Mouse (Mus musculus) lung, embryonic 14.5 days (tissue): ENCODE measurements around the gene Prkcb. TPM values are rescaled to one million over a fixed set of nuclear protein-coding genes. Genes with fewer than 3 reads are reported as not detected.

ENCODE experiments used
- ATAC-seq: fragments of 200-750 bp; cut with Nextera tagmentation; 2 replicates; pipeline ENCODE4 v1.8.0; 2017; ENCODE audit warnings: mild to moderate bottlenecking, moderate TSS enrichment, moderate library complexity; ENCODE audit not compliant: insufficient read depth
- DNase-seq: peaks from one replicate; pipeline ENCODE4 v3.0.0-alpha.2; 2015
- H3K27ac ChIP-seq: fragments of 300-500 bp; sonication (generic); 2 replicates; pipeline ENCODE4 v1.5.1; 2014; ENCODE audit warnings: low read depth, mild to moderate bottlenecking, moderate library complexity
- H3K27me3 ChIP-seq: fragments of 300-500 bp; sonication (generic); 2 replicates; pipeline ENCODE4 v1.6.1; 2014; ENCODE audit warnings: low read length, control low read depth; ENCODE audit not compliant: insufficient read depth
- H3K36me3 ChIP-seq: fragments of 300-500 bp; sonication (generic); 2 replicates; pipeline ENCODE4 v1.6.1; 2014; ENCODE audit warnings: control low read depth; ENCODE audit not compliant: insufficient read depth
- H3K4me1 ChIP-seq: fragments of 300-500 bp; sonication (generic); 2 replicates; pipeline ENCODE4 v1.6.1; 2014; ENCODE audit warnings: antibody characterized with exemption, control low read depth; ENCODE audit not compliant: insufficient read depth
- H3K4me2 ChIP-seq: fragments of 300-500 bp; sonication (generic); 2 replicates; pipeline ENCODE4 v1.6.1; 2014; ENCODE audit warnings: mild to moderate bottlenecking
- H3K4me3 ChIP-seq: fragments of 300-500 bp; sonication (generic); 2 replicates; pipeline ENCODE4 v1.5.1; 2014; ENCODE audit warnings: low read depth, low read length
- H3K9ac ChIP-seq: fragments of 300-500 bp; sonication (generic); 2 replicates; pipeline ENCODE4 v1.6.1; 2014
- H3K9me3 ChIP-seq: fragments of 300-500 bp; sonication (generic); 2 replicates; pipeline ENCODE4 v1.6.1; 2016; ENCODE audit warnings: low read depth, low read length, control low read depth
- CTCF ChIP-seq: IDR thresholded peaks from 2 replicates; pipeline ENCODE4 v1.5.1; 2016; ENCODE audit warnings: antibody characterized with exemption, low read depth
- WGBS: fragments of 180-500 bp; shearing (Covaris S2); extraction: QIAGEN DNeasy Blood & Tissue Kit; methylation state at CpG from one replicate; pipeline ENCODE4 v1.1.7; 2014; 5-methylcytosine and 5-hydroxymethylcytosine counted together
- polyA plus RNA-seq: library from polyadenylated mRNA; unstranded; fragments of >200 nt; fragmentation: Nextera tagmentation; extraction: Ambion mirVana; gene quantifications from 2 replicates; pipeline ENCODE4 v1.2.1, GENCODE M21; 2014

Gene Prkcb
- polyA plus RNA-seq, 1 experiment from 2014 or later = 9.7 TPM

DNA sequence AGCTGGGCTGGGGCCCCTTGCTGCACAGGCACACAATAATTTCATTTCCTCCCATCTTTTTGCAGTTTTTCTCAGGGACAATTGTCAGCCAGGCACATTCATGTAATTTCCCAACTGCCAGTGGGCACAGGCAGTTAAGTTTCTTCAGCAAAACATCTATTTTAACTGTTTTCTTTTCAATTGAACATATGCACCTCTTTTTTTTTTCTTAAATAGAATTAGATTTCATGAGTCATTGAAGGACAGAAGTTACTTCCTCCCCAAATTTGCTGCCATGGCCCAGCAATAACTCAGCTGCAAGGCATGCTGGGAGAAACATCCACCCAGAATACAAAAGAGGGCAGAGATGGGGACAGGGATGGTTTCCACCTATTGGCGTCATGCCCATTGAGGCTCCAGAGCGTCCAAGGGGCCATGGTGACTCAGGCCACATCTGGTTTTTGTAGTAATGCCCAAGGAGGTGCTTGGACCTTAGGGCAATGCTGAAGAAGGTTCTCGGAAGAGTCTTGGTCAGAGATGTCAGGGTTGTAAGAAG, 284.6 kb downstream of the Prkcb start:
- TF ChIP-seq CTCF = no peak
- H3K9me3 ChIP-seq = no peaks in the 10 kb centered on the region
- ATAC-seq = no peak
- no peaks in the 10 kb centered on the region for H3K27me3 ChIP-seq
- H3K27ac ChIP-seq = no peak overlapping the region
- H3K9ac ChIP-seq = no peak overlapping the region
- no peak overlapping the region for H3K4me3 ChIP-seq
- DNase-seq = no peak
- WGBS = 83% methylated on average over 3 of the region's 3 CpGs
- H3K4me2 ChIP-seq = no peak overlapping the region
- peaks cover 3% of the 10 kb centered on the region; the same call in 1 of the 2 replicates for H3K4me1 ChIP-seq
- H3K36me3 ChIP-seq = no peaks in the 10 kb centered on the region

DNA sequence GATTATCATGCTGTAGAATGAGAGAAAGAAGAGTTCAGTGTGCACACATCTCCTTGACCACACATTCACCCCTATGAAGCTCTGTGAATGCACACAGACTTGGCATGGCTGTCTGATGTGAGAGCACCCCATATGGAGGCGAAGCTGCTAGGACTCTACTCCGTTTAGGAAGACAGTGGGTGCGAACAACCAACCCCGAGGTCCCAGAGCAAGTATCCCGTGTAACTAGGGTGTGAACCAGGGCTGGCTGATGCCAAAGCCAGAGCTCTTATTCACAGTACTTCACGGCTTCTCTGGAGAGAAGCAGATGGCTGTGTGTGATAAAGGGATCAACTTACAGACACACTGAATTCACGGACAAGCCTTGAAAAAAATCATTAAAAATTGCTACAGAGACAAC, 285.9 kb downstream of the Prkcb start:
- Histone ChIP-seq H3K4me2 (no peak overlapping the region), H3K4me3 (no peak overlapping the region), H3K27ac (no peak overlapping the region), H3K4me1 (peaks cover 3% of the 10 kb centered on the region; the same call in 1 of the 2 replicates), H3K36me3 (no peaks in the 10 kb centered on the region), H3K9ac (no peak overlapping the region), H3K27me3 (no peaks in the 10 kb centered on the region), H3K9me3 (no peaks in the 10 kb centered on the region)
- ATAC-seq (no peak), DNase-seq (no peak)
- no peak for TF ChIP-seq CTCF
- WGBS = 84% methylated on average over 7 of the region's 7 CpGs

DNA sequence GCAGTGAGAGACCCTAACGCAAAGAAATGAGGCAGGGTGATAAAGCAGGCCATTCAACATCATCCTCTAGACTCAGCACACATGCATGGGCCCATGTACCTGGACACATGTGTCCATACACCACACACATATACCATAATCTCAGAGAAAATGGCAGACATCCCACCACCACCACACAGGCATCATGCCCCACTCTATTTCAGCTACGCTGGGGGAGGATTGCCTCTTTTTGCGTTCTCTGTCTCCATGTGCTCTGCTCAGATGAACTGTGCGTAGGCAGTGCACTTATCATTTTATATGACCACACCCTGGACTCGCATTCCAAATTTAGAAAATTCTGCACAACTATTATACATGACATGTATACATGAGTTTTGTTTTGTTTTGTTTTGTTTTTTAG, 286.5 kb downstream of the Prkcb start:
- WGBS = 81% methylated on average over 5 of the region's 5 CpGs

GRCm38 (mm10) chr7:122575506-122575905, 287.0 kb downstream of the Prkcb start:
- Histone ChIP-seq H3K4me3 (no peak overlapping the region), H3K36me3 (no peaks in the 10 kb centered on the region), H3K4me2 (no peak overlapping the region), H3K27ac (0 out of 2 replicates have a peak overlapping the region, but pooled peaks have one; percentile 18), H3K4me1 (peaks cover 3% of the 10 kb centered on the region; the same call in 1 of the 2 replicates), H3K9ac (no peak overlapping the region), H3K9me3 (no peaks in the 10 kb centered on the region), H3K27me3 (no peaks in the 10 kb centered on the region)
- 25% methylated on average over 8 of the region's 8 CpGs for WGBS
- peak; percentile 83 for DNase-seq
- TF ChIP-seq CTCF = no peak
- ATAC-seq = peak; percentile 88

More for the DNA sequence above, 286.5 kb downstream of the Prkcb start:
- Histone ChIP-seq H3K4me3 (no peak overlapping the region), H3K9me3 (no peaks in the 10 kb centered on the region), H3K9ac (no peak overlapping the region), H3K27me3 (no peaks in the 10 kb centered on the region), H3K4me1 (peaks cover 3% of the 10 kb centered on the region; the same call in 1 of the 2 replicates), H3K27ac (no peak overlapping the region), H3K36me3 (no peaks in the 10 kb centered on the region), H3K4me2 (no peak overlapping the region)
- no peak; the same call in none of the 2 replicates for ATAC-seq
- DNase-seq = no peak
- no peak for TF ChIP-seq CTCF

GRCm38 (mm10) chr7:122577571-122577970, 289.0 kb downstream of the Prkcb start:
- DNase-seq (no peak), ATAC-seq (no peak)
- H3K9me3 ChIP-seq = no peaks in the 10 kb centered on the region
- WGBS = 81% methylated on average over 4 of the region's 4 CpGs
- H3K9ac ChIP-seq = no peak overlapping the region
- H3K4me3 ChIP-seq = no peak overlapping the region
- no peaks in the 10 kb centered on the region for H3K36me3 ChIP-seq
- H3K4me2 ChIP-seq = no peak overlapping the region
- H3K4me1 ChIP-seq = peaks cover 3% of the 10 kb centered on the region; the same call in 1 of the 2 replicates
- H3K27me3 ChIP-seq = no peaks in the 10 kb centered on the region
- H3K27ac ChIP-seq = no peak overlapping the region
- TF ChIP-seq CTCF = no peak

DNA sequence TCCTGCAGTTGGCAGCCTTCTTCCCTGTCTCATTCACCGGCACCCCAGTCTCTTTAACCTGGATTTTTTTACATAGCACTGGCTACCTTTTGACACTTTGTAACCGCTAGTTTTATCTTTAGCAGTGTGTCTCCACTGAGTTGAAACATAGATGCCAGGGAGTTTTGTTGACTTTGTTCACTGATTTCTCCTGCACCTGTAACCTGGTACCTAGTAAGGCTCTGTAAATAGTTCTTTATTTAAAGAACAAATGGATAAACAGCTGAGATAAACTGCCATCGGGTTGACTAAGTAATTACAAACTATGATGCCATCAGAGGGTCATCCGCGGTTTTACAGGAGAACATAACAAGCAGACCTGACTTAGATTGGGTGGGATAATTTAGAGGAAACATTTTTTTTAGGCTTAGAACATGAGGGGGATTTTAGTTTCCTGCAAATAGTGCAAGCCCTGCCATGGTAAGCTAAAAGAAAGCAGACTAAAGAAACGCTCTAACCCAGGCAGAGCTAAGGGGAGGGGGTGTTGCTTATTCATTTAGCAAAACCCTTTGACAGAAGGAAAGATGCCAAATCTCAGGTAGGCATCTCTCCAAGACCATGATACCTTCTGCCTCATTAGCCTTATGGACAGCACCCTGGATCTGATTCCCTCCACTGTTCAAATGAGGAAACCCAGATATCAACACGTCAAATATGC, 291.1 kb downstream of the Prkcb start:
- H3K27me3 ChIP-seq = no peaks in the 10 kb centered on the region
- DNase-seq = no peak
- no peak for TF ChIP-seq CTCF
- 60% methylated on average over 7 of the region's 7 CpGs for WGBS
- peaks cover 3% of the 10 kb centered on the region; the same call in 1 of the 2 replicates for H3K4me1 ChIP-seq
- no peaks in the 10 kb centered on the region for H3K36me3 ChIP-seq
- no peaks in the 10 kb centered on the region for H3K9me3 ChIP-seq
- ATAC-seq = no peak
- H3K4me2 ChIP-seq = no peak overlapping the region
- H3K9ac ChIP-seq = no peak overlapping the region
- no peak overlapping the region for H3K27ac ChIP-seq
- no peak overlapping the region for H3K4me3 ChIP-seq

GRCm38 (mm10) chr7:122580158-122580475, 291.6 kb downstream of the Prkcb start:
- ATAC-seq = no peak
- no peak overlapping the region for H3K27ac ChIP-seq
- no peaks in the 10 kb centered on the region for H3K27me3 ChIP-seq
- no peak for TF ChIP-seq CTCF
- H3K9ac ChIP-seq = no peak overlapping the region
- no peak for DNase-seq
- no peak overlapping the region for H3K4me2 ChIP-seq
- H3K9me3 ChIP-seq = no peaks in the 10 kb centered on the region
- H3K4me3 ChIP-seq = no peak overlapping the region
- 88% methylated on average over 1 of the region's 1 CpGs for WGBS
- no peaks in the 10 kb centered on the region for H3K36me3 ChIP-seq
- H3K4me1 ChIP-seq = peaks cover 3% of the 10 kb centered on the region; the same call in 1 of the 2 replicates
